In the genomic region with DNA sequence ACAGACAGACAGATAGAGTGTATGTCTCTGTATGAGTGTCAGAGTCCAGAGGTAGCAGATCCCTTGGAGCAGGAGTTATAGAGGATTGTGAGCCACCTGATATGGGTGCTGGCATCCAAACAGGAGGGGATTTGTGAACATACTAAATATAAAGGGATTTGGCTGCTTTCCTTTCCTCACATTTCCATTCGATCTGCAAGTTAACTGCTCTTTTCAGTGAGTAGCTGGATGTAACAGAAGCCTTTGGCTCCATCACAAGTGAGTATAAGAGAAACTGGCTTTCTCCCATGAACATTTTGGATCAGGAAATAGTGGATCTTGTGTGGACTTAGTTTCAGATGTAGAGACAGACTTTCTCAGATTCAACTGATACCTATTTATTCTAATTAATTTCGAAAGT, we compare ENCODE assay signal across 28 mouse cellular contexts. TPM values are rescaled to one million over a fixed set of nuclear protein-coding genes. Genes with fewer than 3 reads are reported as not detected.
DNase-seq lines count a peak whose midpoint lies in the region; ATAC-seq and TF ChIP-seq lines count a peak whose summit lies in the region.
"Had no signal": no experiment of that assay in that cellular context is flagged by ENCODE, and none has a peak within 500 bp of the region (broad histone marks: within the 10 kb centered on the region; RNA-seq: fewer than 3 reads in every experiment).

No protein-coding gene starts in this region.

- intact Hi-C loops in gastrocnemius, adult 2 months (cut with DNase I): loop anchor here (5.0 kb wide), 1 partner anchor 87 kb away; no protein-coding TSS in a partner anchor

- H3K4me3 ChIP-seq in forebrain, embryonic 14.5 days (ENCODE audit: low read depth, low read length): no peak overlapping the region
- H3K4me3 ChIP-seq in forebrain, embryonic 10.5 days: no peak overlapping the region
- no peak overlapping the region for H3K4me3 ChIP-seq in gastrocnemius, adult 2 months
- H3K4me3 ChIP-seq in limb, embryonic 14.5 days (replicated peaks; ENCODE audit: low read length): no peak overlapping the region
- no peak overlapping the region for H3K4me3 ChIP-seq in limb, embryonic 10.5 days
- H3K4me3 ChIP-seq in cerebellum, adult 2 months (replicated peaks; ENCODE audit: insufficient read depth, low read depth, low read length): no peak overlapping the region
- H3K4me3 ChIP-seq: heart, adult 2 months; heart, embryonic 12.5 days; hindbrain, embryonic 13.5 days; limb, embryonic 12.5 days; liver, embryonic 12.5 days; megakaryocyte, embryonic 14.5 days; midbrain, embryonic 12.5 days had no signal

- H3K27ac ChIP-seq in forebrain, embryonic 14.5 days (ENCODE audit: low read depth, low read length): no peak overlapping the region
- H3K27ac ChIP-seq in forebrain, embryonic 10.5 days: no peak overlapping the region
- peak overlapping the region; percentile 52 for H3K27ac ChIP-seq in gastrocnemius, adult 2 months
- no peak overlapping the region for H3K27ac ChIP-seq in limb, embryonic 14.5 days (replicated peaks; ENCODE audit: low read depth, low read length)
- no peak overlapping the region for H3K27ac ChIP-seq in limb, embryonic 10.5 days
- no peak overlapping the region for H3K27ac ChIP-seq in cerebellum, adult 2 months (ENCODE audit: insufficient read depth, low read length)
- H3K27ac ChIP-seq: heart, adult 2 months; hindbrain, embryonic 13.5 days; limb, embryonic 12.5 days; midbrain, embryonic 12.5 days had no signal

- no peaks in the 10 kb centered on the region for H3K36me3 ChIP-seq in forebrain, embryonic 14.5 days (ENCODE audit: control insufficient read depth, insufficient read depth, low read length)
- no peaks in the 10 kb centered on the region for H3K36me3 ChIP-seq in forebrain, embryonic 10.5 days (replicated peaks)
- H3K36me3 ChIP-seq in limb, embryonic 14.5 days (ENCODE audit: control insufficient read depth, insufficient read depth, low read length): no peaks in the 10 kb centered on the region
- no peaks in the 10 kb centered on the region for H3K36me3 ChIP-seq in limb, embryonic 10.5 days
- H3K36me3 ChIP-seq: heart, embryonic 12.5 days; hindbrain, embryonic 13.5 days; limb, embryonic 12.5 days; liver, embryonic 12.5 days; midbrain, embryonic 12.5 days had no signal

- no peak overlapping the region for H3K9ac ChIP-seq in forebrain, embryonic 14.5 days (ENCODE audit: low read length)
- no peak overlapping the region for H3K9ac ChIP-seq in limb, embryonic 14.5 days (ENCODE audit: low read depth, low read length, severe bottlenecking)
- H3K9ac ChIP-seq: heart, embryonic 12.5 days; hindbrain, embryonic 13.5 days; limb, embryonic 12.5 days; liver, embryonic 12.5 days; midbrain, embryonic 12.5 days had no signal

- H3K4me2 ChIP-seq in forebrain, embryonic 14.5 days (ENCODE audit: low read length): no peak overlapping the region
- H3K4me2 ChIP-seq in limb, embryonic 14.5 days (replicated peaks; ENCODE audit: low read depth, low read length, severe bottlenecking): no peak overlapping the region
- H3K4me2 ChIP-seq: heart, embryonic 12.5 days; hindbrain, embryonic 13.5 days; limb, embryonic 12.5 days; liver, embryonic 12.5 days; midbrain, embryonic 12.5 days had no signal

- ATAC-seq in forebrain, embryonic 14.5 days: no peak
- no peak for ATAC-seq in limb, embryonic 14.5 days (ENCODE audit: low FRiP score, low read depth)
- ATAC-seq: inflammation-experienced regulatory T-cells, adult 6 months; liver, embryonic 12.5 days; lung, postnatal 0 days had no signal

- H3K4me1 ChIP-seq in forebrain, embryonic 14.5 days (ENCODE audit: control insufficient read depth, insufficient read depth, low read length): no peaks in the 10 kb centered on the region
- H3K4me1 ChIP-seq in forebrain, embryonic 10.5 days: peaks cover 20% of the 10 kb centered on the region
- H3K4me1 ChIP-seq in limb, embryonic 14.5 days (ENCODE audit: control insufficient read depth, insufficient read depth, low read length): no peaks in the 10 kb centered on the region; the same call in 1 of the 2 replicates
- H3K4me1 ChIP-seq in limb, embryonic 10.5 days: peaks cover 11% of the 10 kb centered on the region; the same call in 1 of the 2 replicates
- no peaks in the 10 kb centered on the region for H3K4me1 ChIP-seq in cerebellum, adult 2 months (ENCODE audit: control insufficient read depth, insufficient read depth, low read length)

- WGBS in forebrain, embryonic 14.5 days: 62% methylated on average over 2 of the region's 2 CpGs
- 85% methylated on average over 2 of the region's 2 CpGs for WGBS in forebrain, embryonic 10.5 days
- WGBS in limb, embryonic 14.5 days: 69% methylated on average over 2 of the region's 2 CpGs
- WGBS in limb, embryonic 10.5 days: 86% methylated on average over 2 of the region's 2 CpGs
- 51% methylated on average over 2 of the region's 2 CpGs for WGBS in cerebellum, adult 2 months

- no peak for TF ChIP-seq CTCF in gastrocnemius, adult 2 months (IDR thresholded peaks at IDR 0.05)
- TF ChIP-seq CTCF in cerebellum, adult 2 months (IDR thresholded peaks at IDR 0.05; ENCODE audit: borderline replicate concordance, insufficient read depth, low read depth, low read length): no peak

- H3K9me3 ChIP-seq in forebrain, embryonic 14.5 days (replicated peaks; ENCODE audit: control insufficient read depth, low read length): no peaks in the 10 kb centered on the region
- H3K9me3 ChIP-seq in forebrain, embryonic 10.5 days: no peaks in the 10 kb centered on the region
- no peaks in the 10 kb centered on the region for H3K9me3 ChIP-seq in limb, embryonic 14.5 days (ENCODE audit: control insufficient read depth, low read length)
- H3K9me3 ChIP-seq in limb, embryonic 10.5 days (replicated peaks): no peaks in the 10 kb centered on the region
- H3K9me3 ChIP-seq: G1E; heart, embryonic 12.5 days; hindbrain, embryonic 13.5 days; limb, embryonic 12.5 days; liver, embryonic 12.5 days; megakaryocyte, embryonic 14.5 days; midbrain, embryonic 12.5 days had no signal

- no peak for TF ChIP-seq POLR2A in limb, embryonic 14.5 days (IDR thresholded peaks at IDR 0.05; ENCODE audit: borderline replicate concordance, extremely low read depth, insufficient read depth, insufficient read length)
- TF ChIP-seq POLR2A in cerebellum, adult 2 months (IDR thresholded peaks at IDR 0.05; ENCODE audit: borderline replicate concordance, insufficient read depth, low read length): no peak

- peak; percentile 68 for DNase-seq in forebrain, embryonic 14.5 days (ENCODE audit: low spot score)
- no peak for DNase-seq in forebrain, embryonic 10.5 days (ENCODE audit: extremely low spot score, low spot score)
- peak; percentile 34 for DNase-seq in gastrocnemius, adult 2 months
- DNase-seq in gastrocnemius, postnatal 25 days: no peak
- DNase-seq in limb, embryonic 14.5 days (ENCODE audit: low spot score): peak; percentile 61
- no peak for DNase-seq in limb, embryonic 10.5 days (ENCODE audit: low spot score)
- peak; percentile 54 for DNase-seq in skeletal muscle tissue, adult 2 months (ENCODE audit: low read depth, low spot score)
- no peak for DNase-seq in cerebellum, adult 2 months
- DNase-seq: adrenal gland, postnatal 14 days; cerebellum, adult 8-10 months; cerebellum, postnatal 25 days; gastrocnemius, postnatal 36 days; heart, adult 2 months; heart, postnatal 4 days; kidney, adult 11 months; kidney, postnatal 14 days; lung, adult 18-20 months; lung, postnatal 4 days; thymus, postnatal 14 days had no signal

- no peaks in the 10 kb centered on the region for H3K27me3 ChIP-seq in forebrain, embryonic 14.5 days (replicated peaks; ENCODE audit: control insufficient read depth, insufficient read depth, low read length)
- no peaks in the 10 kb centered on the region for H3K27me3 ChIP-seq in forebrain, embryonic 10.5 days (ENCODE audit: poor library complexity, severe bottlenecking)
- no peaks in the 10 kb centered on the region for H3K27me3 ChIP-seq in limb, embryonic 14.5 days (ENCODE audit: control insufficient read depth, insufficient read depth, low read length)
- H3K27me3 ChIP-seq in limb, embryonic 10.5 days (ENCODE audit: low read depth, poor library complexity, severe bottlenecking): no peaks in the 10 kb centered on the region
- H3K27me3 ChIP-seq in cerebellum, adult 2 months (ENCODE audit: control insufficient read depth, insufficient read depth, low read length): no peaks in the 10 kb centered on the region
- H3K27me3 ChIP-seq: heart, embryonic 12.5 days; hindbrain, embryonic 13.5 days; limb, embryonic 12.5 days; liver, embryonic 12.5 days; megakaryocyte, embryonic 14.5 days; midbrain, embryonic 12.5 days had no signal

RNA-seq across cellular contexts. Expression of a gene that starts 44.0 kb away (rescaled TPM):
- polyA plus RNA-seq in forebrain, embryonic 14.5 days (2014; fragmentation: Nextera tagmentation; extraction: Ambion mirVana): 22.6 and 28.0 TPM in 2 replicates
- 38.5 and 39.1 TPM in 2 replicates for polyA plus RNA-seq in forebrain, embryonic 10.5 days (2016; fragmentation: Nextera tagmentation; extraction: Ambion mirVana)
- 1 to 10 TPM; 5.2 to 7.0 TPM for total RNA-seq in gastrocnemius, adult 2 months (2021)
- 1 to 10 TPM; 3.3 to 3.7 TPM for total RNA-seq in gastrocnemius, postnatal 25 days (2021)
- polyA plus RNA-seq in limb, embryonic 14.5 days (2012; rRNA removed): 7.6 and 8.2 TPM in 2 replicates
- 17.6 and 19.7 TPM in 2 replicates for polyA plus RNA-seq in limb, embryonic 14.5 days (2014; fragmentation: Nextera tagmentation; extraction: Ambion mirVana)
- polyA plus RNA-seq in limb, embryonic 10.5 days (2016; fragmentation: Nextera tagmentation; extraction: Ambion mirVana): 36.4 and 42.6 TPM in 2 replicates
- 8.8 and 10.4 TPM in 2 replicates for polyA plus RNA-seq in cerebellum, adult 2 months (2012; rRNA removed)

Comparison
In these comparisons a context has a peak if more than half of its experiments do, and no peak if none do; other contexts are left out.
1. DNase-seq: peak in forebrain, embryonic 14.5 days (single experiment), gastrocnemius, adult 2 months (single experiment), limb, embryonic 14.5 days (single experiment) and skeletal muscle tissue, adult 2 months (single experiment); none in forebrain, embryonic 10.5 days (single experiment), gastrocnemius, postnatal 25 days (single experiment), limb, embryonic 10.5 days (single experiment) and cerebellum, adult 2 months (0 of 2).